Mouse (Mus musculus): ENCODE data around the gene Fam169b.

The Fam169b gene

GRCm38 (mm10) chr7:68368948-68369347 lies 95.3 kb downstream of the Fam169b start:
- no peak for ATAC-seq (ENCODE audit: insufficient number of reproducible peaks, low FRiP score, low TSS enrichment)

- ATAC-seq (ENCODE audit: insufficient number of reproducible peaks, low FRiP score, low TSS enrichment) = no peak
Measured at GRCm38 (mm10) chr7:68369694-68370093, 96.1 kb downstream of the Fam169b start.

GRCm38 (mm10) chr7:68374109-68374857 lies 100.6 kb downstream of the Fam169b start:
- ATAC-seq (ENCODE audit: insufficient number of reproducible peaks, low FRiP score, low TSS enrichment) = peak; percentile 56

- ATAC-seq (ENCODE audit: insufficient number of reproducible peaks, low FRiP score, low TSS enrichment) = no peak
Measured at GRCm38 (mm10) chr7:68382187-68382586, 108.5 kb downstream of the Fam169b start.

- ATAC-seq (ENCODE audit: insufficient number of reproducible peaks, low FRiP score, low TSS enrichment) = no peak
Measured at GRCm38 (mm10) chr7:68386767-68387166, 113.1 kb downstream of the Fam169b start.

GRCm38 (mm10) chr7:68395707-68396333 lies 122.2 kb downstream of the Fam169b start:
- ATAC-seq (ENCODE audit: insufficient number of reproducible peaks, low FRiP score, low TSS enrichment) = no peak

- no peak for ATAC-seq (ENCODE audit: insufficient number of reproducible peaks, low FRiP score, low TSS enrichment)
Measured at GRCm38 (mm10) chr7:68400516-68400915, 126.9 kb downstream of the Fam169b start.

GRCm38 (mm10) chr7:68408611-68409010 lies 135.0 kb downstream of the Fam169b start:
- ATAC-seq (ENCODE audit: insufficient number of reproducible peaks, low FRiP score, low TSS enrichment) = peak; percentile 87

Data from cerebellum, adult (tissue).